Mouse (Mus musculus): ENCODE data around the gene Rtn3. TPM values are rescaled to one million over a fixed set of nuclear protein-coding genes. Genes with fewer than 3 reads are reported as not detected.

Rtn3 gene
- polyA plus RNA-seq, 1 experiment from 2014 or later = 549 TPM

- no peak overlapping the region for H3K4me3 ChIP-seq (replicated peaks; ENCODE audit: low read length)
- 77% methylated on average over 5 of the region's 5 CpGs for WGBS
- H3K9me3 ChIP-seq (ENCODE audit: control insufficient read depth, low read length) = no peaks in the 10 kb centered on the region
- peaks cover 48% of the 10 kb centered on the region for H3K36me3 ChIP-seq (replicated peaks; ENCODE audit: control insufficient read depth, insufficient read depth)
- ATAC-seq (ENCODE audit: low FRiP score) (peak; percentile 56; the same call in 1 of the 2 replicates), DNase-seq (ENCODE audit: low spot score) (peak; percentile 82)
- no peak overlapping the region for H3K27ac ChIP-seq
- no peaks in the 10 kb centered on the region for H3K4me1 ChIP-seq (replicated peaks; ENCODE audit: control insufficient read depth, insufficient read depth, low read length)
- no peaks in the 10 kb centered on the region for H3K27me3 ChIP-seq (ENCODE audit: control insufficient read depth, insufficient read depth, low read length)
- no peak overlapping the region for H3K4me2 ChIP-seq (replicated peaks)
- H3K9ac ChIP-seq = no peak overlapping the region
These were observed 46.8 kb downstream of the Rtn3 start for GRCm38 (mm10) chr19:7436061-7436970.

GRCm38 (mm10) chr19:7434887-7435286, 48.2 kb downstream of the Rtn3 start:
- 89% methylated on average over 2 of the region's 2 CpGs for WGBS
- Histone ChIP-seq H3K36me3 (replicated peaks; ENCODE audit: control insufficient read depth, insufficient read depth) (peaks cover 60% of the 10 kb centered on the region), H3K4me1 (replicated peaks; ENCODE audit: control insufficient read depth, insufficient read depth, low read length) (no peaks in the 10 kb centered on the region), H3K27ac (no peak overlapping the region), H3K4me3 (replicated peaks; ENCODE audit: low read length) (no peak overlapping the region), H3K27me3 (ENCODE audit: control insufficient read depth, insufficient read depth, low read length) (no peaks in the 10 kb centered on the region), H3K4me2 (replicated peaks) (no peak overlapping the region), H3K9ac (no peak overlapping the region), H3K9me3 (ENCODE audit: control insufficient read depth, low read length) (no peaks in the 10 kb centered on the region)
- DNase-seq (ENCODE audit: low spot score) = no peak
- ATAC-seq (ENCODE audit: low FRiP score) = no peak

- 0 out of 2 replicates have a peak overlapping the region, but pooled peaks have one; percentile 90 for H3K4me2 ChIP-seq (replicated peaks)
- no peak overlapping the region for H3K4me3 ChIP-seq (replicated peaks; ENCODE audit: low read length)
- no peaks in the 10 kb centered on the region for H3K9me3 ChIP-seq (ENCODE audit: control insufficient read depth, low read length)
- no peaks in the 10 kb centered on the region for H3K27me3 ChIP-seq (ENCODE audit: control insufficient read depth, insufficient read depth, low read length)
- WGBS = 49% methylated on average over 3 of the region's 3 CpGs
- DNase-seq (ENCODE audit: low spot score) (no peak), ATAC-seq (ENCODE audit: low FRiP score) (no peak)
- H3K4me1 ChIP-seq (replicated peaks; ENCODE audit: control insufficient read depth, insufficient read depth, low read length) = peaks cover 39% of the 10 kb centered on the region
- H3K9ac ChIP-seq = no peak overlapping the region
- peaks cover 83% of the 10 kb centered on the region for H3K36me3 ChIP-seq (replicated peaks; ENCODE audit: control insufficient read depth, insufficient read depth)
- H3K27ac ChIP-seq = no peak overlapping the region
These were observed 57.7 kb downstream of the Rtn3 start for GRCm38 (mm10) chr19:7425398-7425775.

DNA sequence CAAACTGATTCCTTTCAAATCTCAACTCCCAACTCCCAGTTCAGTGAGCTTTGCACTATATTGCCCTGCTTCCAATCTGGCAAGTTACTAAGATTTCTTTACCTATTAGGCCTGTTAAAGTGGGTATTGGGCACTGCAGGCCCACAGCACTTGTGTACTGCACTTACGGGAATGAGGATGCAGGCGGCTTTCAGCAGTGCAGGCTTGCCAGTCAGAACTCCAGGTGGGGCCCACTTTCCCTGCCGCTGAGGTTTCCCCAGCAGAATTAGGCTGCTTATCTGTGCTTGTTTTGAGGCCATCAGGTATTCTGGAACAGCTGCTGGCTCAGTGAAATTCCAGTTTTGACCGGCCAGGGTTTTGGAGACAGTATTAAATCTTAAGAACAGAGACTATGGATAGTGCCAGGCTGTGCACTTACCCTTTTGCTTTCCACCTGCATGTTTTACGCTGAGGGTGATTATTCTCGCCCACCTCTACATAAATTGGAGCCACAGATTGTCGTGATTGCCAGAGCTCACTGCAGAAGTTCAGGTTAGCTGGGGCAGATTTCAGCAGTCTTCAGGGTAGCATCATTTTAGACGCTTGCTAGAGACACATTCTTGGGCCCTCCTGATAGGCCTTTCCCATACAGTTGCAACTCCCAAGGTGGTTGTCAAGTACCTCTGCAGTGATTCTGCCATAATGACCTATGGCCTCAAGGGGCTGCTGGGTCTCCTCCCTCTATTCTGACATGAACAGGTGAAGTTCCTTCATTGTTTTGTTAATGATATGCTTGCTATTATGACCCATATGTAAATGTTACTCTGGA, 58.3 kb downstream of the Rtn3 start:
- H3K4me1 ChIP-seq (replicated peaks; ENCODE audit: control insufficient read depth, insufficient read depth, low read length) = peaks cover 45% of the 10 kb centered on the region
- H3K27me3 ChIP-seq (ENCODE audit: control insufficient read depth, insufficient read depth, low read length) = no peaks in the 10 kb centered on the region
- ATAC-seq (ENCODE audit: low FRiP score) = no peak
- no peak for DNase-seq (ENCODE audit: low spot score)
- H3K4me3 ChIP-seq (replicated peaks; ENCODE audit: low read length) = no peak overlapping the region; the same call in 1 of the 2 replicates
- peak overlapping the region; percentile 1; the same call in 1 of the 2 replicates for H3K27ac ChIP-seq
- 48% methylated on average over 8 of the region's 8 CpGs for WGBS
- H3K9me3 ChIP-seq (ENCODE audit: control insufficient read depth, low read length) = no peaks in the 10 kb centered on the region
- H3K9ac ChIP-seq = peak overlapping the region; percentile 100
- H3K4me2 ChIP-seq (replicated peaks) = peak overlapping the region; percentile 90
- peaks cover 85% of the 10 kb centered on the region for H3K36me3 ChIP-seq (replicated peaks; ENCODE audit: control insufficient read depth, insufficient read depth)

DNA sequence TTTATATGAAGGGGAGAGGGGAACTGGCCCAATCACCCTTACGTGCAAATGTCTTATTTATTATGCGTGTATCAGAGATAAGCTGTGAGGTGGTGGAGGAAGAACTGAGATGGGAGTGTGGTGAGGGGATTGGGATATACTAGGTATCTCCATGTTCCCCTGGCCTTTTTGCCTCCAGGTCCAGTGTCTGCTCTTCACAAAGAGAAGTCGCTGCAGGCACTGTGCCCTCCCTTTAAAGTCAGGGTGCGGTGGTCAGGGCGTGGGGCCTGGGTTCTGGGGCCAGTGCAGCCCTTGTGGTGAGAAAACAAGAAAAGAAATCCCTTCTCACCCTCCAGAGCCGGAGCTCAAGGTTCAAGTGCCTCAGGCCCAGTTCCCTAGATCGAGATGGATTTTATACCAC, 59.0 kb downstream of the Rtn3 start:
- 48% methylated on average over 7 of the region's 7 CpGs for WGBS
- Histone ChIP-seq H3K4me1 (replicated peaks; ENCODE audit: control insufficient read depth, insufficient read depth, low read length) (peaks cover 52% of the 10 kb centered on the region), H3K9ac (peak overlapping the region; percentile 100), H3K27ac (peak overlapping the region; percentile 92; the same call in 1 of the 2 replicates), H3K9me3 (ENCODE audit: control insufficient read depth, low read length) (no peaks in the 10 kb centered on the region), H3K36me3 (replicated peaks; ENCODE audit: control insufficient read depth, insufficient read depth) (peaks cover 79% of the 10 kb centered on the region), H3K4me3 (replicated peaks; ENCODE audit: low read length) (peak overlapping the region; percentile 36), H3K4me2 (replicated peaks) (peak overlapping the region; percentile 90), H3K27me3 (ENCODE audit: control insufficient read depth, insufficient read depth, low read length) (no peaks in the 10 kb centered on the region)
- ATAC-seq (ENCODE audit: low FRiP score) (no peak), DNase-seq (ENCODE audit: low spot score) (no peak)

- Histone ChIP-seq H3K36me3 (replicated peaks; ENCODE audit: control insufficient read depth, insufficient read depth) (peaks cover 74% of the 10 kb centered on the region), H3K4me2 (replicated peaks) (peak overlapping the region; percentile 90), H3K27ac (peak overlapping the region; percentile 92), H3K27me3 (ENCODE audit: control insufficient read depth, insufficient read depth, low read length) (no peaks in the 10 kb centered on the region), H3K9me3 (ENCODE audit: control insufficient read depth, low read length) (no peaks in the 10 kb centered on the region), H3K4me1 (replicated peaks; ENCODE audit: control insufficient read depth, insufficient read depth, low read length) (peaks cover 55% of the 10 kb centered on the region), H3K9ac (peak overlapping the region; percentile 100), H3K4me3 (replicated peaks; ENCODE audit: low read length) (peak overlapping the region; percentile 36)
- ATAC-seq (ENCODE audit: low FRiP score) = no peak; the same call in 1 of the 2 replicates
- DNase-seq (ENCODE audit: low spot score) = no peak
- WGBS = 11% methylated on average over 16 of the region's 16 CpGs
These were observed 59.4 kb downstream of the Rtn3 start for GRCm38 (mm10) chr19:7423656-7424030.

DNA sequence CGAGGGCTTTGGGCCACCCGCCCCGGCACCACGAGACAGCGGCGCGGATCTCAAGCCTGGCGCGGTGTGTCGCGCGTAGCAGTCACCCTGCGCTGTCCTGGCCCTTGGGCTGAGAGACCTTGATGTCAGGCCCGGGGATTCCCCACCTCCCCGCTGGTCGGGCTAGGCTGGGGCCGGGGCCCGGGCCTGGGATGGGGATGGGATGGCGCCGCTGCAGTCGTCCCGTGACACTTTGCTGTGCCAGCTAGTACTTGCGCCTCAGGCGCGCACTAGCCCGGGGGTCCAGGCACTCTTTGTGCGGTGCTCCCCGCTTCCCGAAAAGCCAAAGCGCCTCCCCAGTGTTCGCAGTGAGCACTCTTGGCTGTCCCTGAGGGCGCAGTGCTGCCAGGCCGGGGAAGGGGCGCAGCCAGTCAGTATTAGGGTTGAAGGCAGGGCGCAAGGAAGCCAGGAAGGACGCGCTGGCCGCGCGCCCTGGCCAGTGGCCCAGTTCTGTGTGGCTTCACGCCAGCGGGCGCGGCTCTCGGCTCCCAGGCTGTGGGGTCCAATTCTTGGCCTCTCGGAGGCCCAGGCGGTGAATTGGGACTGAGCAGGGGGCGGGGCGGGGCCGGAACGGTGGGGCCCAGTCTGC, 59.9 kb downstream of the Rtn3 start:
- peaks cover 55% of the 10 kb centered on the region for H3K4me1 ChIP-seq (replicated peaks; ENCODE audit: control insufficient read depth, insufficient read depth, low read length)
- H3K9me3 ChIP-seq (ENCODE audit: control insufficient read depth, low read length) = no peaks in the 10 kb centered on the region
- H3K27ac ChIP-seq = peak overlapping the region; percentile 92
- DNase-seq (ENCODE audit: low spot score) (peak; percentile 79), ATAC-seq (ENCODE audit: low FRiP score) (peak; percentile 76)
- H3K4me2 ChIP-seq (replicated peaks) = peak overlapping the region; percentile 90
- 6% methylated on average over 51 of the region's 51 CpGs for WGBS
- H3K27me3 ChIP-seq (ENCODE audit: control insufficient read depth, insufficient read depth, low read length) = no peaks in the 10 kb centered on the region
- H3K9ac ChIP-seq = peak overlapping the region; percentile 100
- peak overlapping the region; percentile 36 for H3K4me3 ChIP-seq (replicated peaks; ENCODE audit: low read length)
- peaks cover 69% of the 10 kb centered on the region for H3K36me3 ChIP-seq (replicated peaks; ENCODE audit: control insufficient read depth, insufficient read depth)

GRCm38 (mm10) chr19:7422656-7423027, 60.4 kb downstream of the Rtn3 start:
- peak overlapping the region; percentile 92 for H3K27ac ChIP-seq
- no peak for ATAC-seq (ENCODE audit: low FRiP score)
- H3K36me3 ChIP-seq (replicated peaks; ENCODE audit: control insufficient read depth, insufficient read depth) = peaks cover 64% of the 10 kb centered on the region
- no peaks in the 10 kb centered on the region for H3K27me3 ChIP-seq (ENCODE audit: control insufficient read depth, insufficient read depth, low read length)
- DNase-seq (ENCODE audit: low spot score) = no peak
- H3K9ac ChIP-seq = peak overlapping the region; percentile 100
- 5% methylated on average over 35 of the region's 35 CpGs for WGBS
- peak overlapping the region; percentile 36 for H3K4me3 ChIP-seq (replicated peaks; ENCODE audit: low read length)
- H3K4me2 ChIP-seq (replicated peaks) = peak overlapping the region; percentile 90
- H3K4me1 ChIP-seq (replicated peaks; ENCODE audit: control insufficient read depth, insufficient read depth, low read length) = peaks cover 55% of the 10 kb centered on the region
- H3K9me3 ChIP-seq (ENCODE audit: control insufficient read depth, low read length) = no peaks in the 10 kb centered on the region

Data from hindbrain, embryonic 14.5 days (tissue).